Comparison of ENCODE assay signal across 11 mouse cellular contexts in the genomic region with DNA sequence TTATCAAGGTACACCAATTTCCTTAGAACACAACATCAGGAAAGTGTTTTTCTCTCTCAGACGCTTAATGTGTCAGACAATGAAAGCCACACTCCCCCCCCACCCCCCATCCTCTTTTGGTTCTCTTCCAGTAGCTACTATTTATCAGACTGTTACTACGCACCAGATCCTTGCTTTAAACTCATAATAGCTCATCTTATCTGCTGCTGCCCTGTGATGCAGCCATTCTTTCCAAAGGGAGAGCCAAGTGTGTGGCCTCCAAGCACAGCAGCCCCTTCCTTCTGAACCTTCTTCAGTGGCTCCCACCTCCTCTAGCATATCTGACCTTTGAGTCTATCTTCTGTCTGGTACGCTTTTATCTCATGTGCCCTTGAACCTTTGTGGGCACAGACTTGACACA.
A peak's percentile ranks its signal among the peaks of the same experiment; 100 is the strongest.
DNase-seq lines count a peak whose midpoint lies in the region; ATAC-seq and TF ChIP-seq lines count a peak whose summit lies in the region.
"Had no signal": no experiment of that assay in that cellular context is flagged by ENCODE, and none has a peak within 500 bp of the region (broad histone marks: within the 10 kb centered on the region; RNA-seq: fewer than 3 reads in every experiment).

No protein-coding gene starts in this region.

- no peaks in the 10 kb centered on the region for H3K27me3 ChIP-seq in lung, postnatal 0 days (replicated peaks; ENCODE audit: insufficient read depth, low read length)
- H3K27me3 ChIP-seq in heart, embryonic 16.5 days (ENCODE audit: control insufficient read depth, insufficient read depth, low read length) = no peaks in the 10 kb centered on the region
- no peaks in the 10 kb centered on the region for H3K27me3 ChIP-seq in liver, postnatal 0 days (ENCODE audit: insufficient read depth, low read length)

- no peak for DNase-seq in lung, postnatal 0 days (ENCODE audit: low spot score)
- DNase-seq in lung, adult 18-20 months = no peak
- peak; percentile 53 to 62 for DNase-seq in heart, adult 18-20 months
- DNase-seq in liver, postnatal 0 days = no peak
- no peak for DNase-seq in cerebellum, postnatal 25 days
- DNase-seq in frontal cortex, postnatal 10 days (ENCODE audit: low spot score in 2 of 2) = no peak

- no peak overlapping the region for H3K4me3 ChIP-seq in lung, postnatal 0 days (ENCODE audit: low read depth, low read length)
- no peak overlapping the region for H3K4me3 ChIP-seq in heart, embryonic 16.5 days (ENCODE audit: low read length)
- no peak overlapping the region for H3K4me3 ChIP-seq in liver, postnatal 0 days (ENCODE audit: low read depth, low read length)
- H3K4me3 ChIP-seq: myocyte had no signal

- H3K36me3 ChIP-seq in lung, postnatal 0 days (ENCODE audit: insufficient read depth, low read length) = no peaks in the 10 kb centered on the region; the same call in 1 of the 2 replicates
- H3K36me3 ChIP-seq in heart, embryonic 16.5 days (ENCODE audit: control insufficient read depth, insufficient read depth) = no peaks in the 10 kb centered on the region
- no peaks in the 10 kb centered on the region for H3K36me3 ChIP-seq in liver, postnatal 0 days (replicated peaks; ENCODE audit: insufficient read depth, low read length)

- H3K4me2 ChIP-seq in lung, postnatal 0 days (replicated peaks; ENCODE audit: low read depth, low read length) = no peak overlapping the region
- peak overlapping the region; percentile 45 for H3K4me2 ChIP-seq in heart, embryonic 16.5 days (ENCODE audit: low read depth, low read length)
- no peak overlapping the region for H3K4me2 ChIP-seq in liver, postnatal 0 days (ENCODE audit: low read depth, low read length)

- peak; percentile 21; the same call in 1 of the 2 replicates for TF ChIP-seq EP300 in lung, postnatal 0 days (IDR thresholded peaks at IDR 0.05)
- no peak for TF ChIP-seq EP300 in liver, postnatal 0 days (IDR thresholded peaks at IDR 0.05; ENCODE audit: low read depth)

- no peak for ATAC-seq in lung, postnatal 0 days
- peak; percentile 50 for ATAC-seq in heart, embryonic 16.5 days (replicated peaks; ENCODE audit: extremely low read depth, insufficient read depth, low FRiP score)
- peak; percentile 36 for ATAC-seq in liver, postnatal 0 days
- ATAC-seq: hindbrain, postnatal 0 days had no signal

- no peak overlapping the region for H3K27ac ChIP-seq in lung, postnatal 0 days (ENCODE audit: low read length)
- H3K27ac ChIP-seq in heart, embryonic 16.5 days (ENCODE audit: low read length) = peak overlapping the region; percentile 94
- H3K27ac ChIP-seq in liver, postnatal 0 days (ENCODE audit: low read depth) = peak overlapping the region; percentile 60
- H3K27ac ChIP-seq: hindbrain, postnatal 0 days; macrophage had no signal

- no peak for TF ChIP-seq CTCF in lung, postnatal 0 days (IDR thresholded peaks at IDR 0.05)
- no peak for TF ChIP-seq CTCF in liver, postnatal 0 days (IDR thresholded peaks at IDR 0.05; ENCODE audit: low read depth)

- no peak overlapping the region for H3K9ac ChIP-seq in lung, postnatal 0 days (replicated peaks; ENCODE audit: low read depth)
- peak overlapping the region; percentile 56 for H3K9ac ChIP-seq in heart, embryonic 16.5 days (ENCODE audit: low read length)
- H3K9ac ChIP-seq in liver, postnatal 0 days (replicated peaks) = no peak overlapping the region

- WGBS in lung, postnatal 0 days = 56% methylated on average over 3 of the region's 3 CpGs
- 14% methylated on average over 3 of the region's 3 CpGs for WGBS in heart, embryonic 16.5 days
- 43% methylated on average over 3 of the region's 3 CpGs for WGBS in liver, postnatal 0 days (ENCODE audit: insufficient replicate concordance)

- peaks cover 14% of the 10 kb centered on the region; the same call in 1 of the 2 replicates for H3K4me1 ChIP-seq in lung, postnatal 0 days (ENCODE audit: insufficient read depth, low read depth, low read length)
- H3K4me1 ChIP-seq in heart, embryonic 16.5 days (ENCODE audit: control insufficient read depth, insufficient read depth, low read length) = peaks cover 33% of the 10 kb centered on the region
- H3K4me1 ChIP-seq in liver, postnatal 0 days (ENCODE audit: insufficient read depth) = peaks cover 19% of the 10 kb centered on the region

- H3K9me3 ChIP-seq in lung, postnatal 0 days (ENCODE audit: low read length) = no peaks in the 10 kb centered on the region
- no peaks in the 10 kb centered on the region for H3K9me3 ChIP-seq in heart, embryonic 16.5 days (replicated peaks; ENCODE audit: control insufficient read depth, low read length)
- H3K9me3 ChIP-seq in liver, postnatal 0 days (ENCODE audit: low read length) = no peaks in the 10 kb centered on the region
- H3K9me3 ChIP-seq: G1E had no signal

Comparison
In these comparisons a context has a peak if more than half of its experiments do, and no peak if none do; other contexts are left out.
1. DNase-seq: peak in heart, adult 18-20 months (2 of 2); none in lung, postnatal 0 days (single experiment), lung, adult 18-20 months (0 of 2), liver, postnatal 0 days (single experiment), cerebellum, postnatal 25 days (0 of 2) and frontal cortex, postnatal 10 days (0 of 2).